Mouse (Mus musculus) heart, embryonic 12.5 days (tissue): ENCODE measurements around the gene Tmem131. TPM values are rescaled to one million over a fixed set of nuclear protein-coding genes. Genes with fewer than 3 reads are reported as not detected.

Experiments used
- ATAC-seq: fragments of 200-750 bp; cut with Nextera tagmentation; 2 replicates; pipeline ENCODE4 v1.8.0; 2017; ENCODE audit warnings: moderate TSS enrichment, moderate library complexity; ENCODE audit not compliant: insufficient number of reproducible peaks, low FRiP score
- H3K27ac ChIP-seq: fragments of 300-500 bp; sonication (generic); 2 replicates; pipeline ENCODE4 v1.5.1; 2016; ENCODE audit warnings: mild to moderate bottlenecking, moderate library complexity; ENCODE audit not compliant: poor library complexity, severe bottlenecking
- H3K27me3 ChIP-seq: fragments of 300-500 bp; sonication (generic); replicated peaks from 2 replicates; pipeline ENCODE4 v1.6.1; 2016; ENCODE audit warnings: mild to moderate bottlenecking, moderate library complexity
- H3K36me3 ChIP-seq: fragments of 300-500 bp; sonication (generic); 2 replicates; pipeline ENCODE4 v1.6.1; 2016; ENCODE audit warnings: mild to moderate bottlenecking, moderate library complexity
- H3K4me1 ChIP-seq: fragments of 300-500 bp; sonication (generic); replicated peaks from 2 replicates; pipeline ENCODE4 v1.6.1; 2016; ENCODE audit warnings: mild to moderate bottlenecking
- H3K4me2 ChIP-seq: fragments of 300-500 bp; sonication (generic); 2 replicates; pipeline ENCODE4 v1.6.1; 2016; ENCODE audit warnings: mild to moderate bottlenecking, moderate library complexity
- H3K4me3 ChIP-seq: fragments of 300-500 bp; sonication (generic); 2 replicates; pipeline ENCODE4 v1.5.1; 2016; ENCODE audit warnings: mild to moderate bottlenecking
- H3K9ac ChIP-seq: fragments of 300-500 bp; sonication (generic); 2 replicates; pipeline ENCODE4 v1.6.1; 2016; ENCODE audit warnings: mild to moderate bottlenecking, moderate library complexity
- H3K9me3 ChIP-seq: fragments of 300-500 bp; sonication (generic); replicated peaks from 2 replicates; pipeline ENCODE4 v1.6.1; 2016; ENCODE audit warnings: mild to moderate bottlenecking, moderate library complexity
- WGBS: fragments of 180-500 bp; shearing (Covaris S2); methylation state at CpG from one replicate; pipeline ENCODE4 v1.1.7; 2016; 5-methylcytosine and 5-hydroxymethylcytosine counted together
- polyA plus RNA-seq: library from polyadenylated mRNA; unstranded; fragments of >200 nt; fragmentation: Nextera tagmentation; extraction: Ambion mirVana; gene quantifications from 2 replicates; pipeline ENCODE4 v1.2.1, GENCODE M21; 2016

Tmem131 gene
- polyA plus RNA-seq, 1 experiment from 2014 or later = 12.4 TPM

DNA sequence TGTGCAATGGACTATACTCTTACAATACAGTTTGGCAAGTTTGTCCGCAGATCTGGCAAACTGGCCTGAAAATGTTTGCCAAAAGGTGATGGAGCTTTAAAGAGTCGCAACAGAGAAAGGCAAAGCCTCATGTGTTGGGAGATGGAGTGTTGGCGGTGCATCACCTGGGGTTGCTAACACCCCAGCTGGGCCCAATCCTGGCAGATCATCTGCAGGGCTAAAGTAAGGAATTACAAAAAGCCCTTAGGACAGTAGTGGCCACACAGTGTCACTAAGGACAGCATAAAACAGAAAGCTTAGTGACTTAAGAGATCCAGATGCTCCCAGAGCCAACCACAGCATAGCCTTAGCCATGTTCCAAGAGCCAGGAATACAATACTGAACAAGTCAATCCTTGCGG lies 138.6 kb downstream of the Tmem131 start:
- WGBS = 94% methylated on average over 4 of the region's 4 CpGs
- Histone ChIP-seq H3K27ac (no peak overlapping the region), H3K4me1 (peaks cover 3% of the 10 kb centered on the region; the same call in 1 of the 2 replicates), H3K9ac (no peak overlapping the region), H3K9me3 (no peaks in the 10 kb centered on the region), H3K36me3 (peaks cover 79% of the 10 kb centered on the region), H3K27me3 (no peaks in the 10 kb centered on the region), H3K4me2 (no peak overlapping the region), H3K4me3 (no peak overlapping the region)
- no peak for ATAC-seq

DNA sequence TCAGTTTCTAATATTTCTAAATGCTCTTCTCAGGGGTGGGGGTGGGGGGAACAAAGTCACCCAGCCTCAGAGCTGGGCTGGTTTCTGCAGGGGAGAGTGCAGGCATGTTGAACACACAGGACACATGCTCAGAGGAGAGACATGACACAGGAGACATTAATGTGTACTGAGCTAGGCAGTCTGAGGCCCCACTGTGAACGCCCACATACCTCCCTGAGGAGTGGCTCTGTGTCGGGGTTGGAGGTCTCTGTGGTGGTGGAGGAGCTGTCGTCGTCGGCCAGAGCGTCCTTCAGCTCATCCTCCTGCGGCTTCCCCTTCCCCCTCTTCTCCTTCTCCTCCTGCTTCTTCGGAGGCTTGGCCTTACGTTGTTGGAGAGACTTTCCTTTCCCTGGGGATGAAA lies 139.2 kb downstream of the Tmem131 start:
- peaks cover 3% of the 10 kb centered on the region; the same call in 1 of the 2 replicates for H3K4me1 ChIP-seq
- no peak overlapping the region for H3K9ac ChIP-seq
- no peak overlapping the region for H3K4me3 ChIP-seq
- no peaks in the 10 kb centered on the region for H3K27me3 ChIP-seq
- no peak overlapping the region for H3K27ac ChIP-seq
- H3K9me3 ChIP-seq = no peaks in the 10 kb centered on the region
- H3K36me3 ChIP-seq = peaks cover 80% of the 10 kb centered on the region
- H3K4me2 ChIP-seq = no peak overlapping the region
- ATAC-seq = no peak
- WGBS = 79% methylated on average over 9 of the region's 9 CpGs

DNA sequence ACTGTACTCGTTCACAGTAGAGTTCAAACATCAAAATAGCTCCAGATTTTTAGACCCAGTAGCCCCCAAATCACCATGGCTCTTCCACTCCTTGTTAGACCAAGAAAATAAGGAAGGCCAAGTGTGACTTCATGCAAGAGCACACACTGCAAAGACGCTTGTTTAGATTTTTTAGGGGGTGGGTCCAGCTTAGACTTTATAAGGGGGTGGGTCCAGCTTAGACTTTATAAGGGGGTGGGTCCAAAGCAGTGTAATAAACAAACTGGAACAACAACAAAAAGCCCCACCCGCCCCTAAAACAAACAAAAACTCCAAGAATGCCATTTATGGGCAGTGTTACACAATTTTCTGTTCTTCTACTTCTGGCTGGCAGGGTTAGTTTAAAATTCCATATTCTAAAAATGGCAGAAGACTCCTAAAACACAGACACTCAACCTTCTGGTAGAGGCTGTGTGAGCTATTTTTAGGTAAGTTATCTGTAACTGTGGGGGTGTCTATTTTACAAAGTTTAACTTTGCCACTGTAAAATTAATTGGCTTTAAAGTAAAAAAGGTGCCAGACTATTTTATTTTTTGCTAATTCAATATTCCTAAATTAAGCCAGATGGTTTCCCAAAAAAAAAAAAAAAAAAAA lies 143.0 kb downstream of the Tmem131 start:
- ATAC-seq = no peak
- Histone ChIP-seq H3K4me3 (no peak overlapping the region), H3K27ac (no peak overlapping the region), H3K4me2 (no peak overlapping the region), H3K9ac (no peak overlapping the region), H3K27me3 (no peaks in the 10 kb centered on the region), H3K4me1 (peaks cover 3% of the 10 kb centered on the region; the same call in 1 of the 2 replicates), H3K9me3 (no peaks in the 10 kb centered on the region), H3K36me3 (peaks cover 84% of the 10 kb centered on the region)
- WGBS = 73% methylated on average over 3 of the region's 3 CpGs

GRCm38 (mm10) chr1:36797481-36797880 lies 146.0 kb downstream of the Tmem131 start:
- H3K4me1 ChIP-seq = peaks cover 3% of the 10 kb centered on the region; the same call in 1 of the 2 replicates
- H3K9ac ChIP-seq = no peak overlapping the region
- H3K4me3 ChIP-seq = no peak overlapping the region
- H3K27ac ChIP-seq = no peak overlapping the region
- ATAC-seq = no peak
- H3K4me2 ChIP-seq = no peak overlapping the region
- peaks cover 89% of the 10 kb centered on the region for H3K36me3 ChIP-seq
- H3K9me3 ChIP-seq = no peaks in the 10 kb centered on the region
- WGBS = 88% methylated on average over 10 of the region's 10 CpGs
- H3K27me3 ChIP-seq = no peaks in the 10 kb centered on the region

DNA sequence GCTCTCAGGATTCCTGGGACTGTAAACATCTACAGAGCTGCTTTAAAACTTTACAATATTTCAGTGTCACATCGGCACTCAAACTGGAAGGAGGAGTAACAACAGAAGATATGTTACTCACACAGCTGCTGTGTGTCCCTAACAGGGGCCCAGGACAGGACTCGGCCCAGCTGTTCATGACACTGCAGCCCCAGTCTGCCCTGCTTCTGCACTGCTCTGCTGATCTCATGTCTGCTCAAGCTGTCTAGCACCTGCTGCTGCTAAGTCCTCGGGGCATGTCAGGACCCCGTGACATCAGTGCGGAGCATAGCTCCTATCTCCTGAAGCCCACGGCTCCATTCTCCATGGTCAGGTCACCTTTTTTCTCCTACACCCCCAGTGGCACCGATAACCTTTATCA lies 146.8 kb downstream of the Tmem131 start:
- H3K4me2 ChIP-seq = no peak overlapping the region
- H3K27ac ChIP-seq = no peak overlapping the region
- peaks cover 88% of the 10 kb centered on the region for H3K36me3 ChIP-seq
- H3K9me3 ChIP-seq = no peaks in the 10 kb centered on the region
- no peak for ATAC-seq
- H3K4me1 ChIP-seq = peaks cover 3% of the 10 kb centered on the region; the same call in 1 of the 2 replicates
- no peaks in the 10 kb centered on the region for H3K27me3 ChIP-seq
- WGBS = 79% methylated on average over 7 of the region's 7 CpGs
- H3K4me3 ChIP-seq = no peak overlapping the region
- no peak overlapping the region for H3K9ac ChIP-seq

GRCm38 (mm10) chr1:36789416-36789815 lies 154.1 kb downstream of the Tmem131 start:
- H3K9me3 ChIP-seq = no peaks in the 10 kb centered on the region
- H3K4me2 ChIP-seq = no peak overlapping the region
- H3K9ac ChIP-seq = no peak overlapping the region
- peaks cover 37% of the 10 kb centered on the region for H3K36me3 ChIP-seq
- H3K27ac ChIP-seq = no peak overlapping the region
- no peak for ATAC-seq
- 0 out of 2 replicates have a peak, but pooled peaks cover 9% of the 10 kb centered on the region for H3K4me1 ChIP-seq
- 83% methylated on average over 8 of the region's 8 CpGs for WGBS
- H3K27me3 ChIP-seq = no peaks in the 10 kb centered on the region
- H3K4me3 ChIP-seq = no peak overlapping the region

DNA sequence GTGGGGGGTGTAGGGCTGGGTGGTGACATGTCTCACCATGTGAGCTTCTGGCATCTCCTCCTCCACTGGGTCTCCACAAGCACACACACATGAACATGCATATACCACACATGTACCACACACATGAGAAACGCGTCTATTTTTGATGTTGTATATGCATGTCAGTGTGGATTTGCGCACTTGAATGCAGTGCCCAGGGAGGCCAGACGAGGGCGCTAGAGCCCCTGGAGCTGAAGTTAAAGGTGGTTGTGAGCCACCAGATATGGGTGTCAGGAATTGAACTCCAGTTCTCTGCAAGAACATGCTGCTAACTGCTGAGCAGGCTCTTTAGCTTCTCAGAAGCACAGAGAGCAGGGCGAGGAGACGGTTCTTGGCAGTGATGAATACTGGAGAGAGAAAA lies 157.1 kb downstream of the Tmem131 start:
- H3K27me3 ChIP-seq = peaks cover 17% of the 10 kb centered on the region
- H3K9ac ChIP-seq = no peak overlapping the region
- H3K36me3 ChIP-seq = peaks cover 9% of the 10 kb centered on the region; the same call in 1 of the 2 replicates
- WGBS = 91% methylated on average over 7 of the region's 7 CpGs
- H3K4me1 ChIP-seq = 0 out of 2 replicates have a peak, but pooled peaks cover 9% of the 10 kb centered on the region
- H3K4me3 ChIP-seq = no peak overlapping the region
- H3K9me3 ChIP-seq = no peaks in the 10 kb centered on the region
- no peak overlapping the region for H3K27ac ChIP-seq
- no peak overlapping the region for H3K4me2 ChIP-seq
- ATAC-seq = no peak

DNA sequence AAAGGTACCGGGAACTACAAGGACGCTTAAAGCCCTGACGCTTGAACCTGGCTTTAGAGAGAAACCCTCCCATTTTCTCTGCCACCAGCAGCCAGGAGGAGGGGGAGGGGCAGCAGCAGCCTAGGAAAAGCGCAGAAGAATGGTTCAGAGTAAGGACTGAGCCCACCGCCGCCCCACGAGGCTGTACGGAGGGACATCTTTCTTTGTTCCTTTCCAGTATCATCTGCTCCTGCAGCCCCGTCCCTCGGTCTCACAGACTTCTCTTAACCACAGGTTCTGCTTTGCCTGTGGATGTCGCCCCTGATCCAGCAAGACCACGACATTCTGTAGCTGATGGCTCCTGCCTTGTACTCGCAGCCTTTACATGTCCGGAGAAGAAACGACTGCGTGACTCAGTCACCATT lies 158.2 kb downstream of the Tmem131 start:
- ATAC-seq = no peak

DNA sequence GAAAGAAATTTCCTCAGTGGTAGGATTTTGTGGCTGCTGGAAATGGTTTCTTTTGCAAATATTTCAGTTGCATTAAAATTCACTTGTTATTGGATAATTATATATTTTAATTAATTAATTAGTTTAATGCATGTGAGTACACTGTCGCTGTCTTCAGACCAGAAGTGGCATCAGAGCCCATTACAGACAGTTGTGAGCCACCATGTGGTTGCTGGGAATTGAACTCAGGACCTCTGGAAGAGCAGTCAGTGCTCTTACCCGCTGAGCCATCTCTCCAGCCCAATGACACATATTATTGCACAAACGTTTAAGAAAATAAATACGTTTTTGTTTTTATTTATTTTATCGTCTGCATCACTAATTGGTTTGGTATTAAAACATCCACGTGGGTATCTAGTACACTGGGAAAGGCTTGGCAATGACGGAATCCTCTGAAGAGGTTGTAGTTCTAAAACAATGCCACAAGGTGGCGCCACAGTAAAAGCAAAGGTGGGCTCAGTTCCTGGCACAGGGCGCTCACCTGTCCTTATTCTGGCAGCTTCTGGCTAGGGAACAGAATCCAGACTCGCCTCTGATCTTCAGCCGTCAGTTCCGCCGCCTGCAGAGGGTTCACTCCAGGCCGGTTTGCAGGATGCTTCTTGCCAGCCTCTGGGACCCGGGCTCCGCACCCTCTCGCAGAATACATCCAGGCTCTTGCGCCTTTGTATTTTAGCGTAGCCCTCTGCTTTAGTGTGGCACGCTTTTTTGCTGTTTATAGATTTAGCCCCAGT lies 158.9 kb downstream of the Tmem131 start:
- peaks cover 17% of the 10 kb centered on the region for H3K27me3 ChIP-seq
- no peak overlapping the region for H3K27ac ChIP-seq
- H3K36me3 ChIP-seq = no peaks in the 10 kb centered on the region
- 0 out of 2 replicates have a peak, but pooled peaks cover 9% of the 10 kb centered on the region for H3K4me1 ChIP-seq
- H3K4me2 ChIP-seq = peak overlapping the region; percentile 83
- peak; percentile 56; the same call in 1 of the 2 replicates for ATAC-seq
- no peaks in the 10 kb centered on the region for H3K9me3 ChIP-seq
- peak overlapping the region; percentile 59 for H3K9ac ChIP-seq
- 4% methylated on average over 20 of the region's 20 CpGs for WGBS
- H3K4me3 ChIP-seq = peak overlapping the region; percentile 48

More for the DNA sequence above, 158.2 kb downstream of the Tmem131 start:
- Histone ChIP-seq H3K9ac (peak overlapping the region; percentile 59), H3K27ac (no peak overlapping the region), H3K4me3 (peak overlapping the region; percentile 48), H3K9me3 (no peaks in the 10 kb centered on the region), H3K36me3 (no peaks in the 10 kb centered on the region), H3K4me1 (0 out of 2 replicates have a peak, but pooled peaks cover 9% of the 10 kb centered on the region), H3K27me3 (peaks cover 17% of the 10 kb centered on the region), H3K4me2 (peak overlapping the region; percentile 83)
- 2% methylated on average over 16 of the region's 16 CpGs for WGBS

DNA sequence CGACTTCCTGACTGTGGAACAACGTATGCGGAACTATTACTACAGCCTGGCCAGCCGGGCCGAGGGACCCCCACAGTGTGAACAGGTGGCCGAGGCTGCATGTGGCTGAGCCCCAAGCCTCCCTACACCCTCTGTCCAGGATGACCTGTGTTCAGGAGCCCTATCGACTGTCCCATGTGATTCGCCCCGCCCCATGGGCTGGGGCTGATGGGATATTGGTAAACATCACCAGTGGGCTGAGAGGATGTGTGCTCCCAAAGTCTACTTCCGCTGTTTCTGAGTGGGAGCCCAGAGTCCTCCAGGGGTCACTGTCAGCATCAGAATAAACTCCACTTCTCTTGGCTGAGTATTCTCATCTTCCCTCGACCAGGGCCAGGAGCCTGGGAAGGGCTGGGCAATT lies 161.0 kb downstream of the Tmem131 start:
- no peak overlapping the region for H3K4me2 ChIP-seq
- H3K27ac ChIP-seq = no peak overlapping the region
- ATAC-seq = no peak
- H3K4me3 ChIP-seq = no peak overlapping the region
- no peaks in the 10 kb centered on the region for H3K9me3 ChIP-seq
- H3K27me3 ChIP-seq = peaks cover 17% of the 10 kb centered on the region
- no peaks in the 10 kb centered on the region for H3K36me3 ChIP-seq
- no peak overlapping the region for H3K9ac ChIP-seq
- 72% methylated on average over 11 of the region's 11 CpGs for WGBS
- H3K4me1 ChIP-seq = 0 out of 2 replicates have a peak, but pooled peaks cover 9% of the 10 kb centered on the region

DNA sequence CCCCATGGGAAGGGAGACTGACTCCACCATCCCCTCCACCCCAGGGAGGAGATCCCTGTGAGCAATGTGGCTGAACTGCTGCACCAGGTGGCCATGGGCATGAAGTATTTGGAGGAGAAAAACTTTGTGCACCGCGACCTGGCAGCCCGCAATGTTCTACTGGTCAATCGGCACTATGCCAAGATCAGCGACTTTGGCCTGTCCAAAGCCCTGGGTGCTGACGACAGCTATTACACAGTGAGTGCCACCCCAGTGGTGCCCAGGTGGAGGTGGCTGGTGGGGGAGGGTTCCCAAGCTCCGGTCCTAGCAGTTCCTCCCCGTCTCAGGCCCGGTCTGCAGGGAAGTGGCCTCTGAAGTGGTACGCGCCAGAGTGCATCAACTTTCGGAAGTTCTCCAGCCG lies 162.7 kb downstream of the Tmem131 start:
- WGBS = 83% methylated on average over 13 of the region's 13 CpGs
- H3K4me1 ChIP-seq = 0 out of 2 replicates have a peak, but pooled peaks cover 9% of the 10 kb centered on the region
- H3K27ac ChIP-seq = no peak overlapping the region
- no peak overlapping the region for H3K4me3 ChIP-seq
- H3K36me3 ChIP-seq = no peaks in the 10 kb centered on the region
- H3K27me3 ChIP-seq = peaks cover 17% of the 10 kb centered on the region
- no peak for ATAC-seq
- H3K4me2 ChIP-seq = no peak overlapping the region
- 0 out of 2 replicates have a peak, but pooled peaks cover 2% of the 10 kb centered on the region for H3K9me3 ChIP-seq
- no peak overlapping the region for H3K9ac ChIP-seq
